Mouse (Mus musculus) midbrain, embryonic 12.5 days (tissue): ENCODE data around the gene Tubb2a. TPM values are rescaled to one million over a fixed set of nuclear protein-coding genes. Genes with fewer than 3 reads are reported as not detected.
"Not testable (repeated sequence)": the region's sequence is repeated elsewhere in the genome, so short reads cannot be mapped to it uniquely, and the experiment has no call there.

ENCODE experiments used
- ATAC-seq: fragments of 200-750 bp; cut with Nextera tagmentation; 2 replicates; pipeline ENCODE4 v1.8.0; 2017; ENCODE audit warnings: low read depth, moderate TSS enrichment, moderate library complexity; ENCODE audit not compliant: low FRiP score
- H3K27ac ChIP-seq: fragments of 300-500 bp; sonication (generic); replicated peaks from 2 replicates; pipeline ENCODE4 v1.5.1; 2016; ENCODE audit warnings: mild to moderate bottlenecking
- H3K27me3 ChIP-seq: fragments of 300-500 bp; sonication (generic); 2 replicates; pipeline ENCODE4 v1.6.1; 2016; ENCODE audit warnings: mild to moderate bottlenecking
- H3K36me3 ChIP-seq: fragments of 300-500 bp; sonication (generic); 2 replicates; pipeline ENCODE4 v1.6.1; 2016
- H3K4me1 ChIP-seq: fragments of 300-500 bp; sonication (generic); 2 replicates; pipeline ENCODE4 v1.6.1; 2016
- H3K4me2 ChIP-seq: fragments of 300-500 bp; sonication (generic); replicated peaks from 2 replicates; pipeline ENCODE4 v1.6.1; 2016; ENCODE audit warnings: mild to moderate bottlenecking, moderate library complexity
- H3K4me3 ChIP-seq: fragments of 300-500 bp; sonication (generic); 2 replicates; pipeline ENCODE4 v1.5.1; 2016; ENCODE audit warnings: mild to moderate bottlenecking
- H3K9ac ChIP-seq: fragments of 300-500 bp; sonication (generic); replicated peaks from 2 replicates; pipeline ENCODE4 v1.6.1; 2016; ENCODE audit warnings: mild to moderate bottlenecking, moderate library complexity
- H3K9me3 ChIP-seq: fragments of 300-500 bp; sonication (generic); 2 replicates; pipeline ENCODE4 v1.6.1; 2016; ENCODE audit warnings: mild to moderate bottlenecking
- WGBS: fragments of 180-500 bp; shearing (Covaris S2); methylation state at CpG from one replicate; pipeline ENCODE4 v1.1.7; 2016; 5-methylcytosine and 5-hydroxymethylcytosine counted together
- polyA plus RNA-seq: library from polyadenylated mRNA; unstranded; fragments of >200 nt; fragmentation: Nextera tagmentation; extraction: Ambion mirVana; gene quantifications from 2 replicates; pipeline ENCODE4 v1.2.1, GENCODE M21; 2016

Gene Tubb2a
- polyA plus RNA-seq, 1 experiment from 2014 or later, result 668 TPM

DNA sequence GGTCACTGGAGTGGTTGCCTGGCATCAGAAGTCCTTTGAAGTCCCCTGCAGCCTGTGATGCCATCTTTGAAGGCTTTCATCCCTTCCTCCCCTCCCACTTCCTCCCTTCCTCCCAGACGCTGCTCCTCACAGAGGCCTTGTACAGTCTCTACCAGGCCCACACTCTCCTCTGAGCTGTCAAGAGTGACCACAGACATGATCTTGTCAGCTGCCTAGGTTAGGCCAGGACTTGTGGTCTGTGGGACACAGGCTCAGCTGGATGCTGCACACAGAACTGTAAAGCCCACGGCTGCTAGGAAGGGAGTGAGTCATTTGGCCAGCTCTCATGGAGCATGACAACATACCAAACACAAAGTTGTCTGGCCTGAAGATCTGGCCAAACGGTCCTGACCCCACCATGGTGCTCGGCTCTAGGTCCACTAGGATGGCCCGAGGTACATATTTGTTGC, 10.4 kb upstream of the Tubb2a start:
- not testable (repeated sequence) for H3K9me3 ChIP-seq, H3K9ac ChIP-seq, H3K4me3 ChIP-seq, H3K36me3 ChIP-seq, H3K27me3 ChIP-seq
- peak overlapping the region; percentile 29; the same call in 1 of the 2 replicates for H3K4me2 ChIP-seq
- peak overlapping the region; percentile 86 for H3K27ac ChIP-seq
- ATAC-seq, result peak; percentile 53
- WGBS, result 39% methylated on average over 5 of the region's 5 CpGs
- peaks cover 28% of the 10 kb centered on the region for H3K4me1 ChIP-seq

- Histone ChIP-seq H3K9ac (no peak overlapping the region), H3K9me3 (no peaks in the 10 kb centered on the region), H3K27me3 (no peaks in the 10 kb centered on the region), H3K4me1 (peaks cover 28% of the 10 kb centered on the region), H3K36me3 (no peaks in the 10 kb centered on the region), H3K4me2 (no peak overlapping the region), H3K27ac (peak overlapping the region; percentile 86; the same call in 1 of the 2 replicates), H3K4me3 (no peak overlapping the region)
- ATAC-seq, result no peak
- 59% methylated on average over 7 of the region's 7 CpGs for WGBS
These were observed 9.4 kb upstream of the Tubb2a start for GRCm38 (mm10) chr13:34087052-34087812.

GRCm38 (mm10) chr13:34084026-34084750, 6.4 kb upstream of the Tubb2a start:
- no peak overlapping the region for H3K4me2 ChIP-seq
- no peaks in the 10 kb centered on the region for H3K9me3 ChIP-seq
- 76% methylated on average over 9 of the region's 9 CpGs for WGBS
- H3K36me3 ChIP-seq, result no peaks in the 10 kb centered on the region
- no peak overlapping the region for H3K27ac ChIP-seq
- ATAC-seq, result no peak
- no peak overlapping the region for H3K4me3 ChIP-seq
- H3K9ac ChIP-seq, result no peak overlapping the region
- H3K4me1 ChIP-seq, result peaks cover 24% of the 10 kb centered on the region
- H3K27me3 ChIP-seq, result peaks cover 3% of the 10 kb centered on the region

DNA sequence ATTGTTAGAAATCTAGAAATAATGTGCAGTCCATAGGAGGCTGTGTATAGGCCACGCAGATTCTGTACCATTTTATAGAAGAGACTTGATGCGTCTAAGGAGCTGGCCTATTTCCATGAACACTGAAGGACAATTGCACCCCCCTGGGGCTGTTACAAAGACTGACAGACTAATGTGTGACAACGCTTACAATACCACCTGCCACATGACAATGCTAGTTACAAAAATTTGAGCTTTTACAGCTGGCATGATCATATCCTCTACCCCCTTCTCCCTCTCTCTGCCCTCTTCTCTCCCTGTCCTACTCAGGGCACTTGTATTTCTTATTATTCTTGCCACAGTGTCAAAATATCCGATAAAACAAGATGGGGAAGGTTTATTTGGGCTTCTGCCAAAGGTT, 4.1 kb upstream of the Tubb2a start:
- ATAC-seq, result no peak
- H3K9me3 ChIP-seq, result no peaks in the 10 kb centered on the region
- WGBS, result 74% methylated on average over 4 of the region's 4 CpGs

DNA sequence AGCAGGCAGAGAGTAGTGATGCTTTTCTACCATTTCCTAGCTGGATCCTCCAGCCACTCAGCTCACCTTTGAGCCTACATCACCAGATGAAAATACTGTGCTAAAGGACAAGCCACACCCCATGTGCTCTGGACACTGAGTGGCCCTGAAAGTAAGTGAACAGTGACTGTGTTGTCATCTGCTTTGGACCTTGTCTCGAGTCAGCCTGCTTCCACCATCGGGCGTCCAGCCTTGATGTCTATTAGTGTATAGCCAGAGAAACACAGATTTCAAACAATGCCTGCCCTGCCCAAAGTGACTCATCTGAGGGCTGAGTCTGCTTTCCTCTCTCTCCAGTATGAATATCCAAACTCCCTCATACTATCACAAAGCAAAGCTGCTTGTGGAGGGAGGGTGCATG, 2.0 kb upstream of the Tubb2a start:
- Histone ChIP-seq H3K27ac (no peak overlapping the region), H3K27me3 (peaks cover 7% of the 10 kb centered on the region), H3K9me3 (no peaks in the 10 kb centered on the region), H3K4me1 (peaks cover 21% of the 10 kb centered on the region), H3K4me3 (no peak overlapping the region), H3K4me2 (no peak overlapping the region), H3K36me3 (peaks cover 8% of the 10 kb centered on the region), H3K9ac (no peak overlapping the region)
- 90% methylated on average over 3 of the region's 3 CpGs for WGBS
- ATAC-seq, result no peak

More for the DNA sequence above, 4.1 kb upstream of the Tubb2a start:
- H3K4me3 ChIP-seq, result no peak overlapping the region
- peaks cover 7% of the 10 kb centered on the region for H3K27me3 ChIP-seq
- no peaks in the 10 kb centered on the region for H3K36me3 ChIP-seq
- peaks cover 8% of the 10 kb centered on the region for H3K4me1 ChIP-seq
- H3K4me2 ChIP-seq, result no peak overlapping the region
- H3K9ac ChIP-seq, result no peak overlapping the region
- H3K27ac ChIP-seq, result no peak overlapping the region

- Histone ChIP-seq H3K36me3 (peaks cover 9% of the 10 kb centered on the region), H3K27ac (0 out of 2 replicates have a peak overlapping the region, but pooled peaks have one; percentile 91), H3K27me3 (peaks cover 7% of the 10 kb centered on the region), H3K4me2 (peak overlapping the region; percentile 80), H3K4me1 (peaks cover 22% of the 10 kb centered on the region), H3K9me3 (no peaks in the 10 kb centered on the region), H3K4me3 (peak overlapping the region; percentile 82; the same call in 1 of the 2 replicates), H3K9ac (peak overlapping the region; percentile 87; the same call in 1 of the 2 replicates)
- WGBS, result 44% methylated on average over 16 of the region's 16 CpGs
- peak; percentile 5; the same call in 1 of the 2 replicates for ATAC-seq
These were observed 883 bp upstream of the Tubb2a start for GRCm38 (mm10) chr13:34078500-34079280.

GRCm38 (mm10) chr13:34076561-34077491, 981 bp downstream of the Tubb2a start:
- peak overlapping the region; percentile 80 for H3K4me2 ChIP-seq
- ATAC-seq, result peak; percentile 68
- peaks cover 7% of the 10 kb centered on the region for H3K27me3 ChIP-seq
- H3K9ac ChIP-seq, result peak overlapping the region; percentile 87
- peak overlapping the region; percentile 91 for H3K27ac ChIP-seq
- H3K4me1 ChIP-seq, result peaks cover 33% of the 10 kb centered on the region
- H3K4me3 ChIP-seq, result peak overlapping the region; percentile 82
- peaks cover 13% of the 10 kb centered on the region for H3K36me3 ChIP-seq
- WGBS, result 44% methylated on average over 20 of the region's 20 CpGs
- no peaks in the 10 kb centered on the region for H3K9me3 ChIP-seq

- H3K9ac ChIP-seq, result 0 out of 2 replicates have a peak overlapping the region, but pooled peaks have one; percentile 87
These were observed 1.9 kb downstream of the Tubb2a start for GRCm38 (mm10) chr13:34075893-34076292.

GRCm38 (mm10) chr13:34074441-34074840, 3.4 kb downstream of the Tubb2a start:
- not testable (repeated sequence) for H3K27me3 ChIP-seq, H3K9me3 ChIP-seq, H3K4me3 ChIP-seq, ATAC-seq, H3K27ac ChIP-seq, H3K4me2 ChIP-seq, H3K9ac ChIP-seq
- H3K4me1 ChIP-seq, result peaks cover 47% of the 10 kb centered on the region
- peaks cover 13% of the 10 kb centered on the region for H3K36me3 ChIP-seq
- WGBS, result 95% methylated on average over 10 of the region's 17 CpGs

More at GRCm38 (mm10) chr13:34075893-34076292, 1.9 kb downstream of the Tubb2a start:
- peaks cover 41% of the 10 kb centered on the region for H3K4me1 ChIP-seq
- peaks cover 13% of the 10 kb centered on the region for H3K36me3 ChIP-seq
- H3K9me3 ChIP-seq, ATAC-seq, H3K27me3 ChIP-seq: not testable (repeated sequence)
- 0 out of 2 replicates have a peak overlapping the region, but pooled peaks have one; percentile 91 for H3K27ac ChIP-seq
- H3K4me2 ChIP-seq, result peak overlapping the region; percentile 80
- 68% methylated on average over 6 of the region's 6 CpGs for WGBS
- peak overlapping the region; percentile 82 for H3K4me3 ChIP-seq

DNA sequence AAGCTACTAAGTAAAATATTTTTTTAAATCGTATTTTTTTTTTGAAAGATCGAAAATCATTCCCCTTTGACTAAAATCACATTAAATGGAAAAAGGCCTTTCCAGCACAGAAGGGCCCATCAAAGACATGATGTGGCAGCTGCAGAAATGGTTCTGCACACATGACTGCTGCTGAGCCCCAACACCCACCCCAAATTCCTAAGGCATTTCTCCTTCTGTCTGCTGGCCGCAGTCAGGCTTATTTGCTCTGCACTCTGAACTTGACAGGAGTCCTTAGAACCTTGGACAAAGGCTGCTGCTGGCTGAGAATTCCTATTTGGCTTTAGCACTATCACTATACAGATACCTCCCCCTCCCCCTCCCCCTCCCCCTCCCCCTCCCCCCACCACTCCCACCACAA, 5.0 kb downstream of the Tubb2a start:
- peak overlapping the region; percentile 35; the same call in 1 of the 2 replicates for H3K27ac ChIP-seq
- WGBS, result 34% methylated on average over 3 of the region's 3 CpGs
- H3K9ac ChIP-seq, result 0 out of 2 replicates have a peak overlapping the region, but pooled peaks have one; percentile 28
- no peak for ATAC-seq
- no peaks in the 10 kb centered on the region for H3K27me3 ChIP-seq
- no peak overlapping the region for H3K4me2 ChIP-seq
- H3K4me1 ChIP-seq, result peaks cover 44% of the 10 kb centered on the region
- H3K36me3 ChIP-seq, result peaks cover 13% of the 10 kb centered on the region
- no peak overlapping the region for H3K4me3 ChIP-seq
- no peaks in the 10 kb centered on the region for H3K9me3 ChIP-seq

- Histone ChIP-seq H3K9ac (no peak overlapping the region), H3K36me3 (peaks cover 13% of the 10 kb centered on the region), H3K27ac (no peak overlapping the region), H3K4me3 (no peak overlapping the region), H3K27me3 (no peaks in the 10 kb centered on the region), H3K4me2 (no peak overlapping the region), H3K4me1 (peaks cover 39% of the 10 kb centered on the region), H3K9me3 (no peaks in the 10 kb centered on the region)
- WGBS, result 88% methylated on average over 6 of the region's 6 CpGs
- no peak for ATAC-seq
These were observed 6.0 kb downstream of the Tubb2a start for GRCm38 (mm10) chr13:34071836-34072235.
